Comparison of ENCODE assay signal across 8 mouse cellular contexts in genomic region chr4:4792992-4793834, GRCm38 (mm10). TPM values are rescaled to one million over a fixed set of nuclear protein-coding genes. Genes with fewer than 3 reads are reported as not detected.
DNase-seq lines count a peak whose midpoint lies in the region; ATAC-seq and TF ChIP-seq lines count a peak whose summit lies in the region.

TSS of gene Impad1 (minus strand) at chr4:4793355.

- no peaks in the 10 kb centered on the region for H3K9me3 ChIP-seq in hindbrain, postnatal 0 days (ENCODE audit: low read length)
- H3K9me3 ChIP-seq in megakaryocyte, embryonic 14.5 days = no peaks in the 10 kb centered on the region

- peak within 1 kb of the TSS; percentile 62 for H3K4me2 ChIP-seq in hindbrain, postnatal 0 days (ENCODE audit: low read depth, low read length)

- 1% methylated on average over 46 of the region's 48 CpGs for WGBS in hindbrain, postnatal 0 days

- H3K27me3 ChIP-seq in hindbrain, postnatal 0 days (ENCODE audit: insufficient read depth, low read length) = no peaks in the 10 kb centered on the region
- H3K27me3 ChIP-seq in megakaryocyte, embryonic 14.5 days (replicated peaks) = no peaks in the 10 kb centered on the region

- H3K4me3 ChIP-seq in gastrocnemius, adult 2 months = peak within 1 kb of the TSS; percentile 92
- peak within 1 kb of the TSS; percentile 97 for H3K4me3 ChIP-seq in hindbrain, postnatal 0 days (ENCODE audit: low read length)
- peak within 1 kb of the TSS; percentile 100 for H3K4me3 ChIP-seq in megakaryocyte, embryonic 14.5 days (replicated peaks)

- intact Hi-C loops in gastrocnemius, adult 2 months (cut with DNase I) = no loop called here

- peaks cover 8% of the 10 kb centered on the region; the same call in 1 of the 2 replicates for H3K4me1 ChIP-seq in hindbrain, postnatal 0 days (ENCODE audit: insufficient read depth, low read length)
- H3K4me1 ChIP-seq in megakaryocyte, embryonic 14.5 days = peaks cover 45% of the 10 kb centered on the region

- H3K36me3 ChIP-seq in hindbrain, postnatal 0 days (ENCODE audit: insufficient read depth, low read length) = no peaks in the 10 kb centered on the region
- H3K36me3 ChIP-seq in megakaryocyte, embryonic 14.5 days (replicated peaks; ENCODE audit: low read length) = peaks cover 14% of the 10 kb centered on the region

- H3K9ac ChIP-seq in hindbrain, postnatal 0 days (replicated peaks; ENCODE audit: low read length) = peak within 1 kb of the TSS; percentile 98

- DNase-seq in ZHBTc4 (ENCODE audit: low read depth, low spot score) = peak; percentile 95
- DNase-seq in gastrocnemius, adult 2 months = peak; percentile 86
- DNase-seq in hindbrain, postnatal 0 days (ENCODE audit: low spot score) = peak; percentile 90
- DNase-seq in left cerebral cortex, adult 8-10 months (ENCODE audit: low spot score in 2 of 2) = peak; percentile 75 to 85
- DNase-seq in right cerebral cortex, postnatal 10 days (ENCODE audit: low spot score in 2 of 2) = peak; percentile 90 to 92
- peak; percentile 85 for DNase-seq in urinary bladder, postnatal 25 days (ENCODE audit: low spot score)

- H3K27ac ChIP-seq in gastrocnemius, adult 2 months = peak within 1 kb of the TSS; percentile 90
- H3K27ac ChIP-seq in hindbrain, postnatal 0 days = peak within 1 kb of the TSS; percentile 94

- no peak for TF ChIP-seq CTCF in gastrocnemius, adult 2 months (IDR thresholded peaks at IDR 0.05)
- TF ChIP-seq CTCF in hindbrain, postnatal 0 days (IDR thresholded peaks at IDR 0.05; ENCODE audit: low read depth) = no peak

- peak; percentile 93 for ATAC-seq in common myeloid progenitor, adult 5-6 weeks (replicated peaks; ENCODE audit: low read depth, poor library complexity, severe bottlenecking)
- peak; percentile 98 for ATAC-seq in hindbrain, postnatal 0 days

RNA-seq across cellular contexts. Expression of gene Impad1, which starts in this region (rescaled TPM):
- 46.3 and 57.3 TPM in 2 replicates for total RNA-seq in common myeloid progenitor, adult 5-6 weeks (2017)
- total RNA-seq in gastrocnemius, adult 2 months (2021) = 10 to 100 TPM; 34.0 to 36.0 TPM
- 99.6 and 104 TPM in 2 replicates for total RNA-seq in hindbrain, postnatal 0 days (2014; rRNA removed)
- 42.5 and 43.3 TPM in 2 replicates for polyA plus RNA-seq in hindbrain, postnatal 0 days (2015; fragmentation: Nextera tagmentation; extraction: Ambion mirVana)
- total RNA-seq in left cerebral cortex, adult 8-10 months (2022) = 10 to 100 TPM; 62.6 to 69.0 (median 65.7) TPM
- 1.2 and 1.3 TPM in 2 replicates for polyA plus RNA-seq in megakaryocyte, embryonic 14.5 days (2012; ENCODE audit: insufficient read depth, low replicate concordance)

Comparison
In these comparisons a context has a peak if more than half of its experiments do, and no peak if none do; other contexts are left out.
1. Peak in every context shown above with its lines: DNase-seq, ATAC-seq, H3K4me3 ChIP-seq and H3K27ac ChIP-seq.
2. RNA of gene Impad1 (polyA plus RNA-seq): 42.5 to 43.3 TPM in hindbrain, postnatal 0 days; 1.2 to 1.3 TPM in megakaryocyte, embryonic 14.5 days; every median in the first group is over 10 times any median in the second.